Mouse (Mus musculus) E14TG2a.4 (cell line): Measurements from ENCODE around the gene Snapc4.

Experiments used
- H3K27me3 ChIP-seq: 2 replicates; pipeline ENCODE4 v1.6.1; 2014; ENCODE audit warnings: low read length, control low read depth; ENCODE audit not compliant: insufficient read depth
- H3K36me3 ChIP-seq: 2 replicates; pipeline ENCODE4 v1.6.1; 2014; ENCODE audit warnings: low read length, control low read depth; ENCODE audit not compliant: insufficient read depth
- H3K4me1 ChIP-seq: replicated peaks from 2 replicates; pipeline ENCODE4 v1.6.1; 2014; ENCODE audit warnings: low read depth, low read length, control low read depth
- H3K4me3 ChIP-seq: replicated peaks from 2 replicates; pipeline ENCODE4 v1.5.1; 2014; ENCODE audit warnings: mild to moderate bottlenecking, low read length
- H3K9me3 ChIP-seq: 2 replicates; pipeline ENCODE4 v1.6.1; 2014; ENCODE audit warnings: low read length, control low read depth
- CTCF ChIP-seq: conservative IDR thresholded peaks from 2 replicates; pipeline ENCODE4 v1.5.1; 2014; ENCODE audit warnings: low read length
- NANOG ChIP-seq: IDR thresholded peaks from 2 replicates; pipeline ENCODE4 v1.6.1; 2014; ENCODE audit warnings: borderline replicate concordance, low read length, mixed read lengths
- POU5F1 ChIP-seq: IDR thresholded peaks from 2 replicates; pipeline ENCODE4 v1.6.1; 2014; ENCODE audit warnings: low read length, borderline replicate concordance

The Snapc4 gene

GRCm38 (mm10) chr2:26363481-26363880, 17.0 kb downstream of the Snapc4 start:
- Histone ChIP-seq H3K9me3 (no peaks in the 10 kb centered on the region), H3K27me3 (peaks cover 3% of the 10 kb centered on the region; the same call in 1 of the 2 replicates), H3K4me1 (peaks cover 14% of the 10 kb centered on the region; the same call in 1 of the 2 replicates), H3K36me3 (peaks cover 73% of the 10 kb centered on the region), H3K4me3 (no peak overlapping the region)
- TF ChIP-seq NANOG: no peak
- no peak for TF ChIP-seq POU5F1
- TF ChIP-seq CTCF: no peak

- Histone ChIP-seq H3K4me1 (peaks cover 18% of the 10 kb centered on the region), H3K36me3 (peaks cover 68% of the 10 kb centered on the region), H3K9me3 (no peaks in the 10 kb centered on the region), H3K27me3 (peaks cover 8% of the 10 kb centered on the region; the same call in 1 of the 2 replicates), H3K4me3 (no peak overlapping the region)
- no peak for TF ChIP-seq CTCF
Observed at GRCm38 (mm10) chr2:26362991-26363390, 17.5 kb downstream of the Snapc4 start.

GRCm38 (mm10) chr2:26360772-26361171, 19.7 kb downstream of the Snapc4 start, which contains the start of gene Card9:
Gene Card9, minus strand, starts transcription at chr2:26360918.
- H3K9me3 ChIP-seq: no peaks in the 10 kb centered on the region
- no peak for TF ChIP-seq CTCF
- no peak for TF ChIP-seq POU5F1
- no peak for TF ChIP-seq NANOG
- no peak within 1 kb of the TSS for H3K4me3 ChIP-seq
- peaks cover 46% of the 10 kb centered on the region for H3K36me3 ChIP-seq
- H3K4me1 ChIP-seq: peaks cover 39% of the 10 kb centered on the region
- peaks cover 12% of the 10 kb centered on the region; the same call in 1 of the 2 replicates for H3K27me3 ChIP-seq

GRCm38 (mm10) chr2:26359983-26360382, 20.5 kb downstream of the Snapc4 start:
- H3K27me3 ChIP-seq: peaks cover 12% of the 10 kb centered on the region; the same call in 1 of the 2 replicates
- TF ChIP-seq NANOG (no peak), POU5F1 (no peak), CTCF (no peak)
- no peaks in the 10 kb centered on the region for H3K9me3 ChIP-seq
- H3K4me1 ChIP-seq: peaks cover 35% of the 10 kb centered on the region
- no peak overlapping the region for H3K4me3 ChIP-seq
- H3K36me3 ChIP-seq: peaks cover 38% of the 10 kb centered on the region

DNA sequence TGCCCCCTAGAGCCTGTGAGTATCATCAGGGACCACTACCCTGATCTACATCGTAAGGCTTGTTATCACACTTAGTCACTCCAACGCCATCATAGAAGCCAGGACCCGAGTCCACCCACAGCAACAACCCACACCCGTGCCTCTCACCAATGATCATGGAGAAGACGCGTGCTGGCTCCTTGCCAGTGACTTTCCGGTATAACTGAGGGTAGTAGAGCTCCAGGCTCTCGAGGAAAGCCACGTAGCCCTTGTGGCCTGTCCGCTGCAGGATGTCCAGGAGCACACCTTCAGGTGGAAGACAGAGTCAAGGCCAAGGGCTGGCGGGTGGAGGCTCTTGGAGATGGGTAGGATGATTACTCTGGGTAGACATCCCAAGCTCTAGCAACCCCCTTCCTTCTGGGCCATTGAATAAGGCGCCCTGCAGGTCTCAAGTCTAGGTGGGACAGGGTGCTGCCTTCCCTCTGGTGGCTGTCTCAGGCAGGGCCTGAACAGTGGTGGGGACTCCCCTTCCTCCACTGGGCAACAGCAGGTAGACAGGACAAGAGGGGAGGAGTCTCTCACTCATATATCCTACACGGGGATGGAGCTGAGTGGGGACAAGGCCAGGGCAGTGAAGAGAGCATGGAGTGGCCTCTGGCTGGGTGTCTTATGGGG, 21.7 kb downstream of the Snapc4 start:
- peaks cover 34% of the 10 kb centered on the region for H3K4me1 ChIP-seq
- no peaks in the 10 kb centered on the region for H3K9me3 ChIP-seq
- TF ChIP-seq NANOG: no peak
- TF ChIP-seq CTCF: no peak
- no peak for TF ChIP-seq POU5F1
- H3K4me3 ChIP-seq: no peak overlapping the region
- H3K27me3 ChIP-seq: peaks cover 12% of the 10 kb centered on the region; the same call in 1 of the 2 replicates
- H3K36me3 ChIP-seq: peaks cover 28% of the 10 kb centered on the region

GRCm38 (mm10) chr2:26357484-26357883, 23.0 kb downstream of the Snapc4 start:
- Histone ChIP-seq H3K36me3 (peaks cover 15% of the 10 kb centered on the region), H3K27me3 (peaks cover 19% of the 10 kb centered on the region; the same call in 1 of the 2 replicates), H3K4me1 (peaks cover 42% of the 10 kb centered on the region), H3K9me3 (no peaks in the 10 kb centered on the region), H3K4me3 (peak overlapping the region; percentile 53)
- TF ChIP-seq CTCF: peak; percentile 5; the same call in 1 of the 2 replicates
- TF ChIP-seq POU5F1: no peak

GRCm38 (mm10) chr2:26356678-26357077, 23.8 kb downstream of the Snapc4 start:
- TF ChIP-seq POU5F1 (no peak), CTCF (no peak), NANOG (no peak)
- H3K27me3 ChIP-seq: peaks cover 20% of the 10 kb centered on the region; the same call in 1 of the 2 replicates
- H3K36me3 ChIP-seq: peaks cover 11% of the 10 kb centered on the region
- H3K4me3 ChIP-seq: peak overlapping the region; percentile 53
- H3K4me1 ChIP-seq: peaks cover 43% of the 10 kb centered on the region
- H3K9me3 ChIP-seq: no peaks in the 10 kb centered on the region

DNA sequence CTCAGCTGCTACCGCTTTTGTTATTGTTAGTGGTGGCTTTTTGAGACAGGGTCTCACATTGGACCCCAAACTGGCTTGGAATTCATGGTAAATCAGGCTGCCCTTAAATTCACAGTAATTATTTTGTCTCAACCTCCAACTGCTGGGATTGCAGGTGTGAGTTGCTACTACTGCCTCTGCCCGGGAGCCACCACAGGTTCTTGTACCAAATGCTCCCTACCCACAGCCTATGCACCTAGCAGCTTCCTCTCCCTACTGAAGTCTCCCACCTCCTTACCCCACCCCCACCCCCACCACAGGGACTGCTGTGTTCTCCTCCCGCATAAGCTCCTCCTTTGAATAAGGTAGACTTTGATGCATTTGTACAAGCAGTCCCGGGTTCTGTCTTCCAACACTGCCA, 24.2 kb downstream of the Snapc4 start:
- H3K4me1 ChIP-seq: peaks cover 45% of the 10 kb centered on the region
- peaks cover 7% of the 10 kb centered on the region for H3K36me3 ChIP-seq
- TF ChIP-seq POU5F1 (no peak), CTCF (no peak), NANOG (no peak)
- no peak overlapping the region for H3K4me3 ChIP-seq
- no peaks in the 10 kb centered on the region for H3K9me3 ChIP-seq
- H3K27me3 ChIP-seq: peaks cover 20% of the 10 kb centered on the region; the same call in 1 of the 2 replicates

DNA sequence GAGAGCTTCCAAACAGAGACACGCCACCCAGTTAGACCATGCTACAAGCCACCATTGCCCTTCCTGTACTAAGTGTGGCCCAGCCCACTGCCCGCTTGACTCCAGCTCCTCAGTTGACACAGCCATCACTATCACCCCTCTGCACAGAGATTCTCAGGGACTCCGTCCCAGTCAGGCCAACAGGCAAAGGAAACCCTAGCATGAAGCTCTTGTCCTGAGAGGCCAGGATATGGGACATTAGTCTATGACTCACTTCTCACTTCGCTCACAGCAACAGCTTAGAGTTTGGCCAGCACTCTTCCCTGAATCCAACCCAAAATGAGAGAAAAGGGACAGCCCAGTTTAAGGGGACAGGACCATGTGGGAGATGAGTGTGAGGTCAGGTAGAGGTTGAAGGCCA, 26.1 kb downstream of the Snapc4 start:
- peaks cover 46% of the 10 kb centered on the region for H3K4me1 ChIP-seq
- no peak overlapping the region for H3K4me3 ChIP-seq
- TF ChIP-seq CTCF: no peak
- no peak for TF ChIP-seq POU5F1
- no peak for TF ChIP-seq NANOG
- peaks cover 14% of the 10 kb centered on the region for H3K36me3 ChIP-seq
- peaks cover 20% of the 10 kb centered on the region; the same call in 1 of the 2 replicates for H3K27me3 ChIP-seq
- no peaks in the 10 kb centered on the region for H3K9me3 ChIP-seq
